Mouse (Mus musculus) layer of hippocampus, postnatal 36 days (tissue): ENCODE data around the gene Abca14. TPM values are rescaled to one million over a fixed set of nuclear protein-coding genes. Genes with fewer than 3 reads are reported as not detected.
"Not testable (repeated sequence)": the region's sequence is repeated elsewhere in the genome, so short reads cannot be mapped to it uniquely, and the experiment has no call there.

Source experiments
- DNase-seq, 2 experiments: peaks; one replicate each; pipeline ENCODE4 v3.0.0; 2022
- total RNA-seq, 2 experiments: library from RNA; stranded (reverse); gene quantifications; 2 replicates each; pipeline ENCODE4 v1.2.3; 2021

The Abca14 gene
- total RNA-seq, 2 experiments from 2014 or later, result not detected

DNA sequence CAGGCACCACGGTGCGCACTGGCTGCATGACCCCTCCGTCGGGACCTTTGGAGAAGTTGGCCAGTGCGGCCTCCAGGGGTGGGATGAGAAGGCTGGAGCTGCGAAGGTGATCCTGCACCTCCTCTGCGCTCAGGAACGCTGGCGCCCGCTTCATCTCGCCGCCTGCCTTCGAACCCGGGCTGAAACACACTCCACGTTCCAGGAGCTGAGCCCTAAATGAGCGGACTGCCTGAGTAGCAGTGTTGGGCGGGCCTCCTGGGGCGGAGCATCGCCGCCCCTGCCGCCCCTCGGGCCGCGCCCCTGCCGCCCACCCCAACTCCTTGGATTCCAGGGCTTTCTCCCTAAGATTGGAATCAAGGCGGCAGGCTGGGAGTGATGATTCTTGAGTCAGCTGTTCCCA, 2.0 kb upstream of the Abca14 start, which contains the start of gene Crym:
TSS of gene Crym (minus strand) at position 341 of the 400 bp plus-strand sequence.
- peak; percentile 40 to 44 for DNase-seq

DNA sequence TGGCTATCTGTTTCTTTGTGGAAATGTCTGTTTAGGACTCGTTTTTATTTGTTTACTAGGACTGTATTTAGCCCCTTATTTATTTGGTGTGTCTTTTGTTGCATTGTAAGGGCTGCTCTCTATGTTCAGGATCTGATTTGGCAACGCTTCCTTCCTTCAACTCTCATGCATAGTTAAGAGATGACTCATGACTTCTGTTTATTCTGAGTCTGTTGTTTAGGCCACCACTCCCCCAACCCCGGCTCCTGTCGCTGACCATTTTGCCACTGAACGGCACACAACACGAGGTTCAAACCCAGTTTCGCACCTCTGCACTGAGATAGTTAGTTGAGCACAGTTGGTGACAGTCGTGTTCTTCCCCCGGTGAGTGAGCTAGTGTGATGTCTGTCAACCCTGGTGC, 2.2 kb downstream of the Abca14 start:
- no peak for DNase-seq

DNA sequence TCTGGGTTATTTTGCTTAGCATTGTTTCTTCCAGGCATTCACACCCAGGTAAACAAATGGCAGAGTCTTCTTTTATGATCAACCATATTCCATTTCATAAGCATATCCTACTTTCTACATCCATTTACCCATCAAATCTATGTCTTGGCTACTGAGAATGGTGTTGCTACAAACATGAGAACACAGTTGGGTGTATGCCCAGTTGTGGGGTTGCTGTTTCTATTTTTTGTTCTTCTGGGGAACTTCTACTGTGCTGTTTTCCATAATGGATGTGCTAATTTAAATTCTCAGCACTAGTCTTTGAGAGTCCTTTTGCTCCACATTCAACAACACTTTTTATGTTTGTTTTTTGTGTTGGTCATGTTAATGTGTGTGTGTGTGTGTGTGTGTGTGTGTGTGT, 24.8 kb downstream of the Abca14 start:
- no peak for DNase-seq

DNA sequence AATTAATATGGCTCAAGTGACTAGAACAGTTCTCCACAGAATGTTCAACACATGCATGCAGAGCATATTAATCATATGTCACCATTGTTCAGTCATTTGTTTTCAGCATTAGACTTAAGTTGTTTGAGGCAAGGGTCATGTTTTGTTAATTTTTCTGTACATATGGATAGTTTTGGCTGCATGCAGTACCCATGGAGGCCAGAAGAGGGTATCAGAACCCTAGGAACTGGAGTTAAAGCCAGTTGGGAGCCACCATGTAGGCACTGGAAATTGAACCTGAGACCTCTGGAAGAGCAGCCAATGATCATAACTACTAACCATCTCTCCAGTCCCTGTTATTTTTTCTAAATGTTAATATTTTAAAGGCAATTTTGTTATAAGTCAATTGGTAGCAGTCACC, 37.3 kb downstream of the Abca14 start:
- no peak for DNase-seq

DNA sequence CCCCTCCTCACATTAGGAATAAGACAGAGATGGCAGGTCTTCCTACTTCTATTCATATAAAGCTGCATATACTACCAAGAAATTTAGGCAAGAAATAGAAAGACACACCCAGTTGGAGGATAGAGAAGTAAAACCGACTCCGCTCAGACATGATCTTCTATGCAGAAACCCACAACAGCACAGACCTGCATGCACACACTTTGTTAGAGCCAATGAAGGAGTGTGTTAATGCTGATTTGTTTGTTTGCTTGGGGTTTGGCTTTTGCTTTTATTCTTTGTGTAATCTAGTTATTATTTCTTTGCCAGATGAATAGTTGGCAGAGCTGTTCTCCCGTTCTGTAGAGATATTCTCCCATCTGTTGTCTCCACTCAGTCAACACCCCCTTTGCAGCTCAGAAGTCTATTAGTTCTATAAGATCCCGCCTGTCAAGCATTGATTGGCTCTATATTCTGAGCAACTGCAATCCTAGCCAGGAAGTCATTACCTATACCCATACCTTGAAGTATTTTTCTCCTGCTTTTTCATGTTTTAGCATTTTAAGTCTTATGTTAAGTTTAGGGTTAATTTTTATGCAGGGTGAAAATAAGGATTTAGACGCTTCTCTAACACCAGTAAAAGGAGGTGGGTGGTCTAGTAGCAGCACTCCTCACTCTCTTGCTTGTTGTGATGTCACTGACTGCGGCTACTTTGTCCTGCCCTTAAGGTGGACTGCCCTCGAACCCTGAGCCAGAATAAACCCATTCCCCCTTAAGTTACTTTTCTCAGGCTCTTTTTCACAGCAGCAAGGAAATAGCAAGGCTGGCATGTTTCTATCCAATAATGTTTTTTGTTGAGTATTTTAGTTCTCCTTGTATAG, 67.6 kb downstream of the Abca14 start:
- DNase-seq, result peak in 1 of 2 experiments; percentile 7

DNA sequence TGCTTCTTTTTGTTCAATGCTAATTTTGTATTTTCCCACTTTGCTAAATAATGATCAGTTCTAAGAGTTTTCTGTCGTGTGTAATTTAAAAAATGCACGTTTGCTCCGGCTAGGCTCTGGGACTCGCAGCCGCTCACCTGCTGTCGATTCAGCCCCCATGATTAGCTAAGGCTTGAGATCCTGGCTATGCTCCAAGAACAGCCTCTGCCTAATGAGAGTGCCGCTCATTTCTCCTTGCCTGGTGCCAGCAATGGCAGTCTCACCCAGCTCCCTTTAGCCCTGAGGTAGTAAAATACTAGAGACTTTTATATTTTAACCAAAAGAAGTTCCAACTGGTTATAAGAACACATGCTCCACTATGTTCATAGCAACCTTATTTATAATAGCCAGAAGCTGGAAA, 68.3 kb downstream of the Abca14 start:
- peak; percentile 37 to 51 for DNase-seq

DNA sequence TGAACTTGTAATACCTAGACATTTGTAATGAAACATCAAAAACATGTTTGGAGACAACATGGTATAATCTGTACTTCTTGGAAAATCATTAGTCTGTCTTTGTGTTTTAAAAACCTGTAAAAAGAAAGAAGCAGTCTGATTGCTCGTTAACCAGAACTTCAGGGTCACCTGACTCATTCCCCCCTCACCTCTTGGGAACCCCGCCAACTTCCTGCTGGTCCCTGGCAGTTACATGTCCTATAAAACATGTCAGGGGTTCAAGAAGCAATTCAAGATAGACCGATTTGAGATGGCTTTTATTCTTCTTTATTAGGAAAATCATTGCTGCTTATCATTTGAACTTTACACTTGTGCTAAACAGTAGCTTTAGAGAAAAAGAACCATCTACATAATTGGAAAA, 81.5 kb downstream of the Abca14 start:
- no peak for DNase-seq

DNA sequence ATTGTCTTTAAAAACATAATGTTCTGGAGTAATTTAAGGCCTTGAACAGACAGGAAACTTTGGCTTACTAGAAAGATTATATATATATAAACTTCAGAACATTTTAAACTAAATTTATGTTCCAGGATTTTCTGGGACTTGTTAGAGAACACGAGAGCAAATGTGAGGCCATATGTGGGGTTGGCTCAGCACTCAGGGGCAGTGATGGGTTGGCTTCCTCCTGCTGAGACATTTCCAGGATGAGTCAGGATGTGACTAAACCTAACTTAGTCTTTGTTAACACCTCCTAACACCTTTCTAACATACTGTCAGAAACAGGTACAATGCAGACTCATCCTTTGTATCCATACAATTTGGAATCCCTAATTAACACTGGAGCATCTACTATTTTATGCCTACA, 112.3 kb downstream of the Abca14 start:
- DNase-seq, result peak; percentile 9 to 15

DNA sequence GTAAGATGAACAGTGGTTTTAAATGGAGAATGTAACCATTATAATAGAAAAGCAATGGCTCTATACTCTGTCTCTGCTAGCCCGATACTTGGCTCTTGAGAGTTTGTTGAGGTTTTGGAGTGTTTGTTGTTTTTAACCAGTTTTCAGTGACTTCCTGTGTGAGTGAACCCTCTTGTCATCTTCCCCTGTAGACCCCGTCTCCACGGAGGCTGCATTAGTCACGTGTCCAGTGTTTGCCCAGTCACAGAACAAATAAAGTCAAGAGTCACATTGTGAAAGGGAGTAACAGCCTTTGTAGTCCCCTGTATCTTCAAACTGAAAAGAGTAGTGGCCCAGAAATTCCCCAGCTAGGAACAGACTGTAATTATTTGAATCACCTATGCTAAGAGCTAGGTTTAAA, 119.2 kb downstream of the Abca14 start:
- DNase-seq, result no peak

DNA sequence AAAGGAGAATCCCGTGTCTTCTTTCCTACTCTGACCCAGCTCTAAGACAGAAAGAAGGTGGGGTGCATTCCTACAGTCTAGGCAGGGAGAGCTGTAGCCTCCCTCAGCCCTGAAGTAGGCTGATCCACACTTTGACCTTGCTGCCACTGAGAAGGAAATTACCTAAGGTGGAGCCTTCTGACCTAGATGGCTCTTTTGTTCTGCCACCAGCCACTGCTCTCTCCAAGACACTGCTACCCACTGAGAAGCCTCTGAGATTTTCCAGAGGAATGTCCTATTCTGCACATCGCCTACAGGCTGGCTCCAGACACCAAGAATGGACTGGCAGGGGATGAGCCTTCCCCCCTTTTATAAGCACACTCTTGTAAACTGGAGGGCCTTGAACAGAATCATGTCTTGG, 122.2 kb downstream of the Abca14 start:
- DNase-seq, result not testable (repeated sequence)

DNA sequence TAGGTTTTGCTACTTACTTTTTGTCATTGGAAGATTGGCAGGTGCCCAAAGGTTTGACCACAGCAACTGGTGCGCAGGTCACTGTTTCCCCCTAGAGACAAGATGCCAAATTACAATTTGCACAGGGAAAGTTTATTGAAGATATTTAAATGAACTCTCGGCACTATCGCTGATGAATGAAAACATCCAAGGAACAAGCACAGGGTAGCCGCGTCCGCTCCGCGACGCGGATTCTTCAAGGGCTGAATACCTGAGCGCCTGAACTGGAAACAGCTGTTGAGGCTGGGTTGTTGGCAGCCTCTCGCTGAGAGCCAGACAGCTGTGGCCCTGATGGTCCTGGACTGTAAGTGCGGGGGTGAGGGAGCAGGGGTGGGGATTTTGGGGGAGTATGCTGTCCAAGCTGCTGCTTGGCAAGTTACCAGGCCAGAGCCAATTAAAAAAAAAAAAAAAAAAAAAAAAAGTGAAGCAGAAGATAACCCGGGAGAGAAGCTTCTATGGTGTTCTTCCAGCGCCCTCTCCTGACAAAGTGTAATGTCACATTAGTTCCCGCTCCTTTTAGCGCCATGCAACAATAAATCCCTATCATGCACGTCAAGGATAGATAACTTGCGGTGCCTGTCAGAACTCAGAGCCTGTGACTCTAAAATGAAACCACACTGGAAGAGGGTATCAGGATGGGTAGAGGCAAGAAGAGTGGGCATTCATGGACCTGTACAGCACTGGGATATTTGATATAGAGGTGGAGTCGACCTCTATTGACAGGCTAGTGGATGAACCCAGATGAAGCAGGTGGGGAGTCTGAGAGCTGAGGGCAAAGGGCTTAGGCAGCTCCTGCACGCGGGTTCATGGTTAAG, 123.7 kb downstream of the Abca14 start:
- peak; percentile 9 to 35 for DNase-seq

DNA sequence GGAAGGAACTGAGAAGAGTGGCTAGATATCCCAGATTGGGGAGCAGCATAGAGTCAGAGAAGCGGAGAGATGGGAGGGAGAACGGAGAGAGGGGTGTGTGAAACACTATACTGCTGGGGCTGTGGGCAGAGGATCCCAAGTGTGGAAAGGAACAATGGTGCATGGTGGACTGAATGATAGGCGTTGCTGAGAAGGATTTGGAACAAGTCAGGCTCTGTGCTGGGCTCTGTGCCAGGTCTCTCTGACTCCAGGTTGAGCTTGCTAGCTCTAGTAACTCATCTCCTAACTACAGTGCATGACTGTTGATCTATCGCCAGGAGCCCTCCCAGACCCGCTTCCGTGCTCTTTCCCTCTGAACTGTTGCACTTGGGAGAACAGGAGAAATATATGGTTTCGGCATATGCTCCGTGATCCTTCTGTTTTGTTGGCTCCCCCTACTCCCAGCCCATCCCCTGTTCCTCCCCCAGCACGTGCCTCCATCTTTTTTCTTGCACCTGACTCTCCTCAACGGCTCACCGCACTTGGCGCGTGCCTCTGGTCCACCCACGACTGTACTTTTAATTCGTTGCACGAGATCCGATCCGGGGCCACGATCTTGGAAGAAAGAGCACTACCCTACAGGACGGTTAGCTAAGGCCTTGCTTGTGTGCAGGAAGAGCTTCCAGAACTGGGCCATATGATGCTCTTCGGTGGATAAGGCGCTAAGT, 124.5 kb downstream of the Abca14 start, which contains the start of gene Abca15:
TSS of gene Abca15 (plus strand) at position 584 of the 707 bp plus-strand sequence.
- peak in 1 of 2 experiments; percentile 4 for DNase-seq

DNA sequence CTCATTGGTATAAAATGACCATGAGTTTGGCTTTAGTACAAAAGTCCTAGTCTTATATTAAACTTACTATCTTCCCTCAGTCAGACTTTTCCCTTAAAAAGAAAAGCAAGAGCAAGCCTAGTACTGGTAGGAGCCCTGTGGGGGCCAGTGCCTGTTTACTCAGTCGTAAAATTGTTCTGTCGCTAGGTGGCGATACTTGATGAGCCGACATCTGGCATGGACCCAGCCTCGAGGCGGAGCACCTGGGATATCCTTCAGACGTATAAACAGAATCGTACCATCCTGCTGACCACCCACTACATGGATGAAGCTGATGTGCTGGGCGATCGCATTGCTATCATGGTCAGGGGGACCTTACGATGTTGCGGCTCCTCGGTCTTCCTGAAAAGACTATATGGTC, 157.4 kb downstream of the Abca14 start:
- DNase-seq, result no peak

Other genes with a start within 250 kb of the Abca14 start
- under 1 TPM; 0.07 to 0.46 TPM for gene Dnah3, start 108.7 kb upstream of the Abca14 start, total RNA-seq
- 10 to 100 TPM; 11.2 to 11.9 TPM for gene Tmem159, start 101.6 kb upstream of the Abca14 start, total RNA-seq
- not detected for gene Zp2, start 58.7 kb upstream of the Abca14 start, total RNA-seq
- gene Anks4b, start 30.1 kb upstream of the Abca14 start, total RNA-seq, result under 1 TPM; 0.30 to 0.45 TPM
- gene Crym, start 1.9 kb upstream of the Abca14 start, total RNA-seq, result 100 to 1,000 TPM; 243 to 266 TPM
- not detected for gene Abca15, start 124.7 kb downstream of the Abca14 start, total RNA-seq
- not detected for gene Abca16, start 205.7 kb downstream of the Abca14 start, total RNA-seq